Mouse (Mus musculus): ENCODE data around the gene Prr36. TPM values are rescaled to one million over a fixed set of nuclear protein-coding genes. Genes with fewer than 3 reads are reported as not detected.

Prr36 gene
- polyA plus RNA-seq, 1 experiment from 2014 or later, result 52.1 TPM

DNA sequence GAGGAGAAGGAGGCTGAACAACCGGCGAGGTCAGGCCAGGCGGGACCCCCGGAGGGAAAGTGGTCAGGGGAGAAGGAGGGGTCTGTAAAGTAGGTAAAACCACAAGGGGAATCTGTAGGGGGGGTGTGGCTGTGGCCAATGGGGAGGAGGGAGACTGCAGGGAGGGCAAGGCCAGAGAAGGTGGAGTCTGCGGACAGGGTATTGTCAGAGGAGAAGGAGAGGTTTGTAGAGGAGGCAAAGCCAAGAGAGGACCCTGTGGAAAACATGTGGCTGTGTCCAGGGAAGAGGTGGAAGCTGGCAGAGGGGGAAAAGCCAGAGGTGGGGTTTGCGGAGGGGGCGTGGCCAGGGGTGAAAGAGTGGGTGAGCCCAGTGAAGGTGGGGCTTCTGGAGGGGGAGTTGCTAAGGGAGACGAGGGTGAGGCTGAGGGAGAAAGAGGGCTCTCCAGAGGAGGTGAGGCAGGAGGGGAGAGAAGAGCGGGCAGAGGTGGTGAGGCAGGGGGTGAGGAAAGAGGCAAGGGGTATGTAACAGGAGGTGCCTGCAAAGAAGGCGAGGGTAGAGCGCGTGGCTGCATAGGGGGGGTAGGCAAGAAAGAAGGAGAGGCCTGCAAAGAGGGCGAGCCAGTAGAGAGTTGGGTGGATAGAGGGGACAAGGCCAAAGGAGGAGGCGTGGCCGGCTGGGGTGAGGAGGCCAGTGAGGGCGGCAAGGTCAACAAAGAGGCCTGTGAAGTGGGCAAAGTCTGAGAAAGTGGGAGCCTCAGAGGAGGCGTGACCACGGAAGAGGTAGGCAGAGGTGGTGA lies 3.9 kb downstream of the Prr36 start:
- Histone ChIP-seq H3K9me3 (no peaks in the 10 kb centered on the region), H3K27me3 (no peaks in the 10 kb centered on the region), H3K36me3 (peaks cover 39% of the 10 kb centered on the region), H3K4me1 (replicated peaks) (peaks cover 55% of the 10 kb centered on the region), H3K4me3 (replicated peaks) (peak overlapping the region; percentile 64), H3K27ac (peak overlapping the region; percentile 62), H3K4me2 (replicated peaks) (peak overlapping the region; percentile 93), H3K9ac (replicated peaks) (peak overlapping the region; percentile 72)
- WGBS, result 5% methylated on average over 18 of the region's 18 CpGs
- ATAC-seq, result peak; percentile 5; the same call in 1 of the 2 replicates

DNA sequence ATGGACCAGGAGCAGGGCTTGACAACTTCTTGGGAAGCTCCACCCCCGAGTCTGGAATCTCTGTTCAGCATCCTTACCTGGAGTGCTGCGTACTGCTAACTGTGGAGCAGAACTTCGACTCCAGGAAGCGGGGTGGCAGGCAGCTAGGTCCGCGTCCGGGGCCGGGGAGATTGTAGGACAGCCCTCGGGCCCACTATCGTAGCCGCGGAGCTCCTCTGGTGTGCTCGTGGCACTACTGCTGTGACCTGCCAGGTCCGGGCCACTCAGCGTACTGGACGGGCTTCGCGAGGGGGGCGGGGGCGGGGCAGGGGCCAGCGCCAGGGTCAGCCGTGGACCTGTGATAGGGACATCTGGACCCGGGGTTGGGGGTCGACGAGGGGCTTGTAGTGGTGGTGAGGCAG lies 4.5 kb downstream of the Prr36 start:
- Histone ChIP-seq H3K4me1 (replicated peaks) (peaks cover 59% of the 10 kb centered on the region), H3K4me3 (replicated peaks) (peak overlapping the region; percentile 64), H3K9ac (replicated peaks) (peak overlapping the region; percentile 72), H3K4me2 (replicated peaks) (peak overlapping the region; percentile 93), H3K27ac (peak overlapping the region; percentile 62), H3K27me3 (no peaks in the 10 kb centered on the region), H3K9me3 (no peaks in the 10 kb centered on the region), H3K36me3 (peaks cover 45% of the 10 kb centered on the region)
- ATAC-seq, result peak; percentile 2
- 3% methylated on average over 25 of the region's 25 CpGs for WGBS

DNA sequence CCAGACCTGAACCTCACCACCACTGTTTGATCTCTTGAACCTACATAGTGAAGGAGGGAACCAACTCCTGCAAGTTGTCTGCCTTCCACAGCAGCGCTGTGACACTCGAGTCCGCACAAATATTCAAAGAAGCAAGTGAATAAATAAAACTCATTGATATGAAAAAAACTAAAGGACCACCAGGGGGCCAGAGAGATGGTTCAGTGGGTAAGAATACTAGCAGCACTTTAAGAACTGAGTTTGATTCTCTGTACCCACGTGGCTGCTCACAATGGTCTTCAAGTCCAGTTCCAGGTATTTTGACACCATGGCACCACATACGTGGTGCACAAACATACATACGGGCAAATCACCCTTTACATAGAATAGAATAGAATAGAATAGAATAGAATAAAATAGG lies 6.2 kb downstream of the Prr36 start:
- no peak for ATAC-seq
- H3K4me2 ChIP-seq (replicated peaks), result no peak overlapping the region; the same call in 1 of the 2 replicates
- no peak overlapping the region for H3K9ac ChIP-seq (replicated peaks)
- no peaks in the 10 kb centered on the region for H3K9me3 ChIP-seq
- peaks cover 76% of the 10 kb centered on the region for H3K4me1 ChIP-seq (replicated peaks)
- no peak overlapping the region for H3K27ac ChIP-seq
- WGBS, result 75% methylated on average over 6 of the region's 6 CpGs
- peaks cover 62% of the 10 kb centered on the region for H3K36me3 ChIP-seq
- H3K4me3 ChIP-seq (replicated peaks), result no peak overlapping the region
- peaks cover 13% of the 10 kb centered on the region for H3K27me3 ChIP-seq

DNA sequence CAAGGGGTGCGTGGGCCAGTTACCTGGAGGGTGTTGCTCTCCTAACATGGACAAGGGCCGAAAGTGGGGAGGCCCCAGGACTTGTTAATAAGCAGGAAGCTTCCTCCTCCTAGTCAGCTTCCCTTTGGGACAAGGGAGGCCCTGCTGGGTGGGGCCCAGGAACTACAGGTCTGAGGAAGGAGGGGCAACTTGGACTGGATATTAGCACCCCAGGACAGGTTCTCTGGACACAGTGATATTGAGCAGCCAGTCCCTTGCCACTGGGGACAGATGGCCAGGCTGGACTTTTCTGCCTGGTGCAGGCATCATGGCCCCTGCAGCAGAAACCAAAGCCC lies 10.3 kb downstream of the Prr36 start:
- H3K27me3 ChIP-seq, result peaks cover 41% of the 10 kb centered on the region
- H3K4me2 ChIP-seq (replicated peaks), result no peak overlapping the region
- H3K9ac ChIP-seq (replicated peaks), result peak overlapping the region; percentile 48; the same call in 1 of the 2 replicates
- H3K4me3 ChIP-seq (replicated peaks), result no peak overlapping the region
- peaks cover 47% of the 10 kb centered on the region for H3K4me1 ChIP-seq (replicated peaks)
- no peak for ATAC-seq
- H3K9me3 ChIP-seq, result no peaks in the 10 kb centered on the region
- 63% methylated on average over 2 of the region's 2 CpGs for WGBS
- no peak overlapping the region for H3K27ac ChIP-seq
- peaks cover 88% of the 10 kb centered on the region for H3K36me3 ChIP-seq

DNA sequence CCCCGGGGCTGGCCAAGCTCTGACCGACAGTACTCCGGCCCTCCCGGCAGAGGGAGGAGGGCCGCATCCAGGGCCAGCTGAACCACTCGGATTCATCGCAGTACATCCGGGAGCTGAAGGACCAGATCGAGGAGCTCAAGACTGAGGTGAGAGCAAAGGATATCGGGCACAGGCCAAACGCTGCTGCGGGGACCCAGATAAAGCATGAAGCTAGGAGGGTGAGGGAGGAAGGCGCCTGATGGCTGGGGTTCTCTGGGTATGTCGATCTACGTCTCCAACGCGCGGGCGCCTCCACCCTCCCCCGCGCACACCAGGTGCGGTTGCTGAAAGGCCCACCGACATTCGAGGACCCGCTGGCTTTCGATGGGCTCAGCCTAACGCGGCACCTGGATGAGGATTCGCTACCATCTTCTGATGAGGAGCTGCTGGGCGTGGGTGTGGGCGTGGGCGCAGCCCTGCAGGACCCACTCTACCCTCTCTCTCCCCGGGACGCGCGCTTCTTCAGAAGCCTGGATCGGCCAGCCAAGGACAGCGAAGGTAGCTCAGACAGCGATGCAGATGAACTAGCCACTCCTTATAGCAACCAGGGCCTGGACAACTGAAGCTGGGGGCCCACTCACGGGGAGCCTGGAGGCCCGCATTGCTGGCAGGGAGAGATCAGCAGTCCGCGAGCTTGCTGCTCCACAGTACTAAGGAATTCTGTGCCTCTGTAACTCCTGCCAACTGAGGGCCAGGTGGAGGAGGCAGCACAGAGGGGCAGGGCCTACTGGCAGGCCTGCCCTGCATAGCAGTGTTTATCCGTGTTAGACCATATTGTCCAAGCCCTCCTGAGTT lies 10.9 kb downstream of the Prr36 start:
- Histone ChIP-seq H3K9ac (replicated peaks) (peak overlapping the region; percentile 48; the same call in 1 of the 2 replicates), H3K27ac (no peak overlapping the region), H3K9me3 (no peaks in the 10 kb centered on the region), H3K4me3 (replicated peaks) (no peak overlapping the region), H3K27me3 (peaks cover 41% of the 10 kb centered on the region), H3K4me1 (replicated peaks) (peaks cover 44% of the 10 kb centered on the region), H3K4me2 (replicated peaks) (peak overlapping the region; percentile 26), H3K36me3 (peaks cover 94% of the 10 kb centered on the region)
- 10% methylated on average over 44 of the region's 44 CpGs for WGBS
- peak; percentile 5; the same call in 1 of the 2 replicates for ATAC-seq

DNA sequence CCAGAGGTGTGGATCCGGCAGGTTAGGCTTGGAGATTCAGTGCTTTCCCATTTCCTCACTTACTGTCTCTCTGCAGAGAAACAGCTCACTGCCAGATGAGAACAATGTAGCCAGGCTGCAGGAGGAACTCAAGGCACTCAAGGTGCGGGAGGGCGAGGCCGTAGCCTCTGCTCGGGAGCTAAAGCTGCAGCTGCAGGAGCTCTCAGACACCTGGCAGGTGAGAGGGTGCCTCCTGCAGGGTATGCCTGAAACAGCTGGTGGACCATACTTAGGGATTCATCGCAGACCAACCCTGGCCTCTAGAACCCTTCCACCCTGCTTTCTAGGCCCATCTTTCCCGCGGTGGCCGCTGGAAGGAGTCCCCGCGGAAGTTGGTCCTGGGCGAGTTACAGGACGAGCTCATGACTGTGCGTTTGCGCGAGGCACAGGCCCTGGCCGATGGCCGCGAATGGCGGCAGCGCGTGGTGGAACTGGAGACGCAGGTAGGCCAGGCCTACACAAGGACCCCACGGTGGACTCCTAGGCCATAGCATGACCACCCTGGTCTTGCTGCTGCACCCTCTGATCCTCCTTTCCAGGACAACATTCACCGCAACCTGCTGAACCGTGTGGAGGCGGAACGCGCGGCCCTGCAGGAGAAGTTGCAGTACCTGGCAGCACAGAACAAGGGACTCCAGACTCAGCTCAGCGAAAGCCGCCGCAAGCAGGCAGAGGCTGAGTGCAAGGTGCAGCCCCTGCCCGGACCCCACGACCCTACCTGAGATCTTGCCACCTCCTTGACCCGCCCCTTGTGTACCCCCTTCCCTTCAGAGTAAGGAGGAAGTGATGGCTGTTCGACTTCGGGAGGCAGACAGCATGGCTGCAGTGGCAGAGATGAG lies 11.8 kb downstream of the Prr36 start:
- no peaks in the 10 kb centered on the region for H3K9me3 ChIP-seq
- H3K27ac ChIP-seq, result no peak overlapping the region
- peaks cover 41% of the 10 kb centered on the region for H3K27me3 ChIP-seq
- H3K4me1 ChIP-seq (replicated peaks), result peaks cover 36% of the 10 kb centered on the region
- 0 out of 2 replicates have a peak, but pooled peaks have one; percentile 7 for ATAC-seq
- 18% methylated on average over 38 of the region's 38 CpGs for WGBS
- H3K4me2 ChIP-seq (replicated peaks), result no peak overlapping the region
- H3K4me3 ChIP-seq (replicated peaks), result no peak overlapping the region
- H3K36me3 ChIP-seq, result peaks cover 97% of the 10 kb centered on the region
- H3K9ac ChIP-seq (replicated peaks), result peak overlapping the region; percentile 48; the same call in 1 of the 2 replicates

DNA sequence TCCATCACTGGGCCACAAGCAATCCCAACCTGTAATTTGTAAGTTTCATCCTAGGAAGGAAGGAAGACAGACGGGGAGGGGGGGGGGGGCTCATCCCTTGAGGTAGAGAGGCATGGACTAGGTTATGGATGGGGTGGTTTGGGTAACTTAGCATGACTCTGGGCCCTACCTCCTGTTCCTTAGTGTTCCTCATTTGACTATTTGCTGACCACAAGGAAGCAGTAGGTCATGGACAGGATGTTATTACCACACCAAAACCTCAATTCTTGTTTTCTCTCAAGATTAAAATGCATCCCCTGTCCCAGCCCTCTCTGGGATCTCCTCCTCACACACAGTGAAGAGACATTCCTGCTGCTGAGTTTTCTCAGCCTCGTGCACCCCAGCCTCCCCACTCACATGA lies 15.9 kb downstream of the Prr36 start:
- Histone ChIP-seq H3K9me3 (no peaks in the 10 kb centered on the region), H3K9ac (replicated peaks) (no peak overlapping the region), H3K36me3 (peaks cover 95% of the 10 kb centered on the region), H3K27me3 (peaks cover 30% of the 10 kb centered on the region), H3K4me1 (replicated peaks) (peaks cover 8% of the 10 kb centered on the region), H3K27ac (no peak overlapping the region), H3K4me3 (replicated peaks) (no peak overlapping the region), H3K4me2 (replicated peaks) (no peak overlapping the region)
- ATAC-seq, result no peak
- 58% methylated on average over 2 of the region's 2 CpGs for WGBS

DNA sequence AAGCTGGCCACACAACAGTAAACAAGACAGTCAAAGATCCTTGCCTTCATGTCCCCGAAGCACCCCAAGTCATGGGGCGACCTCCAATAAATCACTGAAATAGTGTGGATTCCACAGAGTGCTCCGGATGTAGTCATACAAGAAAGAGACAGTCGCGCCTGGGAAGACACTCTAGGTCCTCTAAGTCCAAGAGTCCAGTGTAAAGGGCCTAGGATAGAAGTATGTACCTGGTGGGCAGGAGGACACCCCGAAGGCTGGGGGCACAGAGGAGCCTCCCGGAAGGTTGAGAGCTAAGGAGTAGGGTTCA lies 23.7 kb downstream of the Prr36 start:
- no peaks in the 10 kb centered on the region for H3K27me3 ChIP-seq
- H3K4me2 ChIP-seq (replicated peaks), result no peak overlapping the region
- H3K4me1 ChIP-seq (replicated peaks), result peaks cover 26% of the 10 kb centered on the region
- peaks cover 77% of the 10 kb centered on the region for H3K36me3 ChIP-seq
- H3K9me3 ChIP-seq, result no peaks in the 10 kb centered on the region
- no peak overlapping the region for H3K9ac ChIP-seq (replicated peaks)
- 53% methylated on average over 7 of the region's 7 CpGs for WGBS
- peak overlapping the region; percentile 82; the same call in 1 of the 2 replicates for H3K27ac ChIP-seq
- peak; percentile 18 for ATAC-seq
- H3K4me3 ChIP-seq (replicated peaks), result no peak overlapping the region

DNA sequence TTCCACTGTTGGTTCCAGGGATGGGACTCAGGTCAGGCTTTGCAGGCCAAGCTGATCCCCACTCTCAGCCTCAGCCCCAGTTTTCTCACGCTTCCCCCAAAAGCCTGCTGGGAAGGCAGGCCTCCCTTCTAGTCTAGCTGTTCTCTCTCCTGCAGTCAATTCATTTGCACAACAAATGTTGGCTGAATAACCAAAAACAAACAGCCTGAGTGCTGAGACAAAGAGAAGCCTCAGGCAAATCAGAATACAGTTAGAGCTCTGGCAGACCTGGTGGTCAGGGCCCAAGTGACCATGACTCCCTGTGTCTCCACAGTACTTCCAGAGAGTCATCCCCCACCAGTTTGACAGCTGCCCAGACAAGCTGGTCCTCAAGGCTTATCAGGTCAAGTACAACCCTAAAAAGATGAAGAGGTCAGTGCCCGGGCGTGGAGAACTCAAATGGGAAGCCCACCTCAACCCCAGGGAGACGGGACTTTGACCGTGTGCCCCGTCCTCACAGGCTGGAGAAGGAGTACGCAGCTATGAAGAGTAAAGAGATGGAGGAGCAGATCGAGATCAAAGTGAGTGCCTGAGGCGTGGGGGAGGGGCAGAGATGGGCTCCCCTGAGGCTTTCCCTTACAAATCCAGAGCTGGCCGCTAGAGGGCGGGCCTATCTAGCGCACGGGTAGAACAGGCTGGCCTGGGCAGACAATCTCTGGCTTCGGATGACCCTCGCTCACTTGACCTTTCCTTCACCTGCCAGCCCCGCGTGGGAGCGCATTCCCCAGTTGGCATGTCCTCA lies 24.3 kb downstream of the Prr36 start:
- Histone ChIP-seq H3K4me2 (replicated peaks) (peak overlapping the region; percentile 25; the same call in 1 of the 2 replicates), H3K4me1 (replicated peaks) (peaks cover 26% of the 10 kb centered on the region), H3K9ac (replicated peaks) (no peak overlapping the region; the same call in 1 of the 2 replicates), H3K27me3 (no peaks in the 10 kb centered on the region), H3K36me3 (peaks cover 77% of the 10 kb centered on the region), H3K27ac (peak overlapping the region; percentile 82), H3K9me3 (no peaks in the 10 kb centered on the region), H3K4me3 (replicated peaks) (no peak overlapping the region)
- ATAC-seq, result peak; percentile 85
- 3% methylated on average over 18 of the region's 18 CpGs for WGBS

DNA sequence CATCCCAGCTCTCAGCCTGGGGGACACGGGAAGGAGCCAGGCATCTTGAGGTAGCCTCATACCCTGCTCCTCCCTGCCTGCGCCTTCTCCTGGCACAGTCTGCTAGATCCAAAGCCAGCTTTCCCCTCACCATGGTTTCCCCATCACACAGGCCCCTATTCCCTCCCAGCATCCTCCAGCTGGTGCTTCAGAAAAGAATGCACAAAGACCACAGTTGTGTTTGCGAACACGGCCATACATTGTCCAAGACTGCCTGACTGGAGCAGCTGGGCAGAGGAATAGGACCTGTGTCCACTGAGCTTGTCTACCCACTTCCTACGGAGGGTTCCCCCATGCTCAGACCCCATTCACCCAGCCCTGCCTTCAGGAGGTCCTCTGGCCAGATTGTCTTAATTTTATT lies 25.0 kb downstream of the Prr36 start:
- peaks cover 78% of the 10 kb centered on the region for H3K36me3 ChIP-seq
- H3K4me1 ChIP-seq (replicated peaks), result peaks cover 26% of the 10 kb centered on the region
- 37% methylated on average over 5 of the region's 5 CpGs for WGBS
- ATAC-seq, result peak; percentile 55
- no peak overlapping the region for H3K4me2 ChIP-seq (replicated peaks)
- H3K27ac ChIP-seq, result peak overlapping the region; percentile 82
- no peaks in the 10 kb centered on the region for H3K27me3 ChIP-seq
- H3K9ac ChIP-seq (replicated peaks), result no peak overlapping the region
- H3K4me3 ChIP-seq (replicated peaks), result no peak overlapping the region
- H3K9me3 ChIP-seq, result no peaks in the 10 kb centered on the region
